Mouse (Mus musculus): ENCODE data around the gene Ncf2.

- TF ChIP-seq CTCF (conservative IDR thresholded peaks at IDR 0.05; ENCODE audit: low read length) = no peak
- no peak for TF ChIP-seq POU5F1 (IDR thresholded peaks at IDR 0.05; ENCODE audit: borderline replicate concordance, low read length)
- TF ChIP-seq NANOG (IDR thresholded peaks at IDR 0.05; ENCODE audit: borderline replicate concordance, low read length) = 0 out of 2 replicates have a peak, but pooled peaks have one; percentile 49
Measured at GRCm38 (mm10) chr1:152793495-152794130, 6.4 kb upstream of the Ncf2 start.

All from E14TG2a.4 (cell line).